Mouse (Mus musculus) Muller cell, postnatal 12 days (primary cell): Measurements from ENCODE around the gene Anxa2.

Source experiments
- DNase-seq: peaks from one replicate; pipeline ENCODE4 v3.0.0-alpha.2; 2015; ENCODE audit errors: inconsistent ontology term

Anxa2 gene

DNA sequence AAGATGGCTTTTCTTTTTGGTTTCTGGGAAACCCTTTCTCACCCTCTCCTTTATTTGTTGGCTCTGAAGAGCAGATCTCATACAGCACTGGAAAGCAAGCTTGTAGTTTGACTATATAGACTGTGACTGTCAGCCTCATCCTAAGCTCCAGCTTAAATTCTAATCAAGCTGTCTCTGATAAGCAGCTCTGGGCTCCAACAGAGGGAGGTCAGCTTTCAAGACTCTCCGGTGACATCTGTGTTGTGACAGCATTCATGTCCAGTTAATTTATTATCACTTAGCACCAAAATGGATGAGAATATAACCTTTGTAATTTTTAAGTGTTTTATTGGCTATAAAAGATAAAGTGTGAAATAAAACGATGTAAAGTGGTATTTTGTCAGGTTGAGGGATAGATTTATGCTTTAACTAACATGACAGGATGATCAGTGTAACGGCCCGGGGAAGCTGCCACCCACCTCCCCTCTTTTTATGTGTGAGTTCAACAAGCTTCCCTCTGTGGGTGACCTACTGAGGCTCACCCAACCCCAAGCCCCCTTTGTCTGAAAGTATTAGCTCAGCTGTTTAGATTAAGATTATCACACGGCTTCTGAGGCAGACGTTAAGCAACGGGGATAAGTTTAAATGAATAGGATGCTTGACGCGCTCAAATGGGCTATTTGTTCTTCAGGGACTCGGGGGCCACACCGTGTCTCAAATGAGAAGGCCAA lies 58.6 kb downstream of the Anxa2 start:
- DNase-seq: no peak

DNA sequence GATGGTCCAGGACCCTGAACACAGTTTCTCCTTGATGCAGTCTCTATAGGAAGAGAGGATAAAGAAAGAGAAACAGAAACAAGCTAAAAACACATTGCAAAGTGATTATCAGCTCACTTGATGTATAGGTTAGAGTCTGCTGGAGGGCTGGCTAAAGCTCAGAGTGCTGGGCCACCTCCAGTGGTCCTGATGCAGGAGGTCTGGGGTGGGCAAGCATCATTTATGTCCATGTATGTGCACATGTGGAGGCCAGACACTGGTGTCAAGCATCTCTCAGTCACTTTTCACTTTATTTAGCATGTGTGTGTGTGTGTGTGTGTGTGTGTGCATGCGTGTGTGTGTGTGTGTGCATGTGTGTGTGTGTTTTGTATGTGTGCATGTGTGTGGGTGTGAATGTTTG lies 59.3 kb downstream of the Anxa2 start:
- DNase-seq: no peak

DNA sequence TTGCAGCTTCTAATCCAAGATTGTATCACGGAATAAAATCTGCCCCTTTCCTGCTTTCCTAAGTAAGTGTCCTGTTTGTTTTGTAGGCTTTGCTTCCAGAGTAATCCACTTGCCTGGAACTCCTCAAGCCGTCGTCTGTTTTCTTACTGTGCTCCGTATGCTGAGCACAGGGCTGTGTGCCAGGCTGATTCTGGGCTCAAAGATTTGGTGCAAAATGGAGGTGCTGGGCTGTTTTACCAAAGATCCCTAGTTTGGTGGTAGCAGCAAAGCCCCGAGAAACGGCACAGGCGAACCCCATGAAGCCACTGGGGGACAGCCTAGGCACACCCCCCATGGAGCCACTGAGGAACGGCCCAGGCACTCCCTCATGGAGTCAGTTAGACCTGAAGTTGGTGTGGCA lies 60.8 kb downstream of the Anxa2 start:
- DNase-seq: no peak

DNA sequence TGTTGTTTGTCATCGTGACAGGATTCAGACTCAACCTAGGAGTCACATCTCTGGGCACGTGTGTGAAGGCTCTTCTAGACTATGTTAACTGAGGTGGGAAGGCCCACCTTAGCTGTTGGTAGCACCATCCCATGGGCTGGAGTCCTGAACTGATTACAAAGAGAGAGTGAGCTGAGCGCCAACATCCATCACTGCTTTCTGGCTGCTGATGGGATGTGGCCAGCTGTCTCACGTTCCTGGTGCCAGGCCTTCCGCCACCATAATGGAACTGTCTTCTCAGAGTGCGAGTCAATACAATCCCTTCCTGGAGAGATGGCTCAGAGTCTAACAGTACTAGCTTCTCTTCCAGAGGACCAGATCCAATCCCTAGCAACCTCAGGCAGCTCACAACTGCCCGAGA lies 62.0 kb downstream of the Anxa2 start:
- no peak for DNase-seq

DNA sequence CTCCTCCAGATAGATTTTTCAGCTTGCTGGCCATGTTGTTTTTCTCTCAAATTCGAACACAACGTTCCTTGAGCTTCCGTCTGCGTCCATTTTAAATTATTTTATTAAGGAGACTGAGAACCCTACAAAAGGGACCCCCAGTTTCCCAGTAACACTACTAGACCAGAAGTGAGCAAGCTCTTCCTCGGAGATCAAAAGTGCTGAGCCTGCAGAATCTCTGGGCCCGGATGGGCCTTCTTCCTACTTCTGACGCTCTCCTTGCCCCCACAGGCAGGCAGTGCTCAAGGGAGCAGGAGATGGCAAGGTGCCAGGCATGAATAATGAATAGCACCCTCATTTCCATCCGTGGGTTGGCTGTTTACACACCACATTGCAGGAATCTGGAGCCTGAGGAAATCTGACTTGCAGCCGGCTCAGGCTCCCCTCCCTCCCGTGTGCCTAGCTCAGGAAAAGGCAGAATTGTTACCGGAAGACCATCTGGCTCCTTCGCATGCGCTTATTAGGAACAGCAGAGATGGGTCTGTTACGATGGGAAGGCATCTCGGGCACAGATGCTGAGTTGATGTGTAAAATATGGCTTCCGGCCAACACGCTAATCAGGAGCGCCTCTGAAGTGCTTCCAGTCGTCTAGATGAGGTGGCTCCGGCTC lies 64.1 kb downstream of the Anxa2 start:
- DNase-seq: peak; percentile 33
